Mouse (Mus musculus): ENCODE data around the gene A030005K14Rik.

The A030005K14Rik gene

GRCm38 (mm10) chr1:83034509-83034908 lies 24.7 kb downstream of the A030005K14Rik start:
- DNase-seq, result no peak

GRCm38 (mm10) chr1:83032508-83032907 lies 26.7 kb downstream of the A030005K14Rik start:
- no peak for DNase-seq

- DNase-seq, result no peak
Observed at GRCm38 (mm10) chr1:83031950-83032349, 27.2 kb downstream of the A030005K14Rik start.

- no peak for DNase-seq
Observed at GRCm38 (mm10) chr1:83016556-83016955, 42.6 kb downstream of the A030005K14Rik start.

- DNase-seq, result no peak
Observed at GRCm38 (mm10) chr1:83015329-83015879, 43.8 kb downstream of the A030005K14Rik start.

- DNase-seq, result no peak
Observed at GRCm38 (mm10) chr1:83014477-83014876, 44.7 kb downstream of the A030005K14Rik start.

All from cerebellum, adult 8-10 months (tissue).